Mouse (Mus musculus): Measurements from ENCODE around the gene Mob3b.

DNA sequence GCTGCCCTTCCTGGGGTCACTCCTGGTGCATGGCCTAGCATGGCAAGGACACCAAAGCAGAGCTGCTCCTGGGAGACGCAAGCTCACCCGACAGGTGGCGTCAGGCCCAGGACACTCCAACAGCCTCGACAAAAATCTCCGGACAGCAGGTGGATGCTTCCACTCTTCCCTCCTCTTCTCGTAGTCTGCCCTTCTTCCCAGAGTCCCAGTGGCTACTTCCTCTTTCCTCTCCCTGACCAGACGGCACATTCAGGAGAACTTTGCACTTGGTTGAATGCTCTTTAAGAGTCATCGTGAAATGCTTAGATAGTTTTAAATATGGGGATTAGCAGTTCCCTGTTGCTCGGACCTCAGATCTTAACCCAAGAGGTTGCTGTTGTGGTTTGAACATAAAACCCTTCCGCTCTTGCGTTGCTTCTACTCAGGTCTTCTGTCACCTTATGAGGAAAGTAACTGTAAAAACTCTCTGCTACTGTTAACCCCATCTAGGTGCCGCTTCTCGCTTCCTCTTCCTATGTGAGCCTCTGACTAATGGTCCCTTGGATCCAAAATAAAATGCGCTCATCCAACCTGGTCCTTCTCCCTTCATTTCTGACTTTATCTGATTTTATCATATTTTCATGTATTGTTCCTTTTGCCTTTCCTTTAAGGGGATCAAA, 52.0 kb downstream of the Mob3b start:
- TF ChIP-seq CTCF (IDR thresholded peaks at IDR 0.05; ENCODE audit: extremely low read depth, insufficient read depth, insufficient read length, insufficient replicate concordance), result no peak
- TF ChIP-seq POLR2A (IDR thresholded peaks at IDR 0.05; ENCODE audit: low read depth, low read length), result no peak

Data from spleen, adult 2 months (tissue).